Mouse (Mus musculus): ENCODE data around the gene 9330182L06Rik. TPM values are rescaled to one million over a fixed set of nuclear protein-coding genes. Genes with fewer than 3 reads are reported as not detected.

Gene 9330182L06Rik
- 0.36 TPM in 1 of 2 replicates, not detected in the other for polyA plus RNA-seq (2012; ENCODE audit: insufficient read depth, insufficient read length, missing spikeins)

DNA sequence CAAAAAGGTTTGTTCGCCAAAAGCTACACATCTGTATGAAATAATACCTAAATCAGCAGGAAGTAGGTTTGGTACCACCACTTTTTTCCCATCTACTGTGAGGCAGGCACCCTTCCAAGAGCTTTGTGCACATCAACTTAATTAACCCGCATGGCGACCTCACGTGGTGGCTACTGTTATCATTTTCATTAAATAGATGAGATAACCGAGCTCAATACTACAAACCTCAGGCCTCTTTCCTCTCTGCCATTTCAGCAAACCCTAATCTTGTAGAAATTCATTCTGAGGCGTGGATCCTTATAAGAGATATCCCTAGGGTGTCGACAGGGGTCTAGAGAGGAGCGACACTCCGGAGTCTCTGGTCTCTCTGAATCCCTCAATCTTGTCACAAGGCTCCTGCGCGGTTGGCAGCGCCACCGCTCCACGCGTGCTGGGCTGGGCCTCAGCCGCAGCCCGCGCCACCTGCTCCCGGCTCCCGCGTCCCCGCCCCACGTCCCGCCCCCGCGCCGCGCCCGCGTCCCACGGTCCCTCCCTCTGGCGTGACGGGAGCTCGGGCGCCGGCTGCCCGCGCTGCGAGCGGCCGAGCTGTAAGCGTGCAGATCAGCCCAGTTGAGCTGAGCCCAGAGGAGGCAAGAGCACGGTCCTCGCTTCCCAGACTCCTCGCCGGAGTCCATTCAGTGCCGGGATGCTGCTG lies at the start of gene 9330182L06Rik:
TSS of gene 9330182L06Rik (plus strand) at position 533 of the 694 bp plus-strand sequence.
- Histone ChIP-seq H3K4me3 (ENCODE audit: insufficient read depth, low read depth, low read length) (peak within 1 kb of the TSS; percentile 58), H3K27ac (replicated peaks; ENCODE audit: low read depth, low read length) (no peak within 1 kb of the TSS), H3K4me1 (ENCODE audit: control insufficient read depth, insufficient read depth, insufficient read length, low read length) (no peaks in the 10 kb centered on the region)

DNA sequence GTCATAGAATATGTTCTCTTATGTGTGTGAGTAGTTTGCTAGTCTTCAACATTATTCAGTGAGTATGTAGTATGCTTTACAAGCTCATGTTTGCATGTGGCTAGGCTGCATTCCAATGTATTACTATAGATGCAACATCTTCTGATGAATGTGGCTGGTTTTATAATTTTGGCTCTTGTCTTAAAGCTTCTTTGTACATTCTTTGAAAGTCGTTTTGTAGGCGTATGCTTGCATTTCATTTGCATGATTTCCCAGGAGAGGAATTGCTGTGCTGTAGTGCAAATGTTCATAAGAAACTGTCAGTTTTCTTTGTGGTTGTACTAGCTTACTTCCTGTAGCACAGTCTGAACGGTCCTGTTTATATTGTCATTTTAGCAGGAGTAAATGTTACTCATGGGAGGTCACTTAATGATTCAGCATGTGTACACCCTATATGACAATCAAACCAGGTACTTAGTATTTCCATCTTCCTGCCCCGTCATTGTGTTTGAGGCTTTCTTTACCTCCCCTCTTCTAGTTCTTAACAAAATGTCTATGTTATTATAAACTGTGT lies 38.4 kb upstream of the 9330182L06Rik start:
- no peak overlapping the region for H3K4me3 ChIP-seq (ENCODE audit: insufficient read depth, low read depth, low read length)
- no peak overlapping the region for H3K27ac ChIP-seq (replicated peaks; ENCODE audit: low read depth, low read length)
- H3K4me1 ChIP-seq (ENCODE audit: control insufficient read depth, insufficient read depth, insufficient read length, low read length), result no peaks in the 10 kb centered on the region

DNA sequence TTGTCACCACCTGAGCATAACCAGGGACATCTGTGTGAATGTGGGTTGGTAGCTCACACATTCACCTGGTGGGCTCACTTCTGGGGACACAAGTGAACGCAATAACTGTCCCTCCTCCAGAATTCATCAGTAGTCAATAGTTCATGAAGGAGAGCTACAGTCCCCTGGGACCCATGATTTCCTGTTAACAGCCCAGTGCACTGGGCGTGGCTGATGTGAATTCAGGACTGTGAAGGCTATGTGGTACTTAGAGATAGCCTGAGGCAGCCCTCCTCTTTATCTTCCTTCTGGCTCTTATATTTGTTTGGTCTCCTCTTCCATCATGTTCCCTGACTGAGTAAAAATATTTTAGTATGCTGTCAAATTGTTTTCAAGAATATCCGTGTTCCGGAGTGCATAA lies 1.6 kb upstream of the 9330182L06Rik start:
- no peak overlapping the region for H3K4me3 ChIP-seq (ENCODE audit: insufficient read depth, low read depth, low read length)
- H3K27ac ChIP-seq (replicated peaks; ENCODE audit: low read depth, low read length), result no peak overlapping the region
- no peaks in the 10 kb centered on the region for H3K4me1 ChIP-seq (ENCODE audit: control insufficient read depth, insufficient read depth, insufficient read length, low read length)

DNA sequence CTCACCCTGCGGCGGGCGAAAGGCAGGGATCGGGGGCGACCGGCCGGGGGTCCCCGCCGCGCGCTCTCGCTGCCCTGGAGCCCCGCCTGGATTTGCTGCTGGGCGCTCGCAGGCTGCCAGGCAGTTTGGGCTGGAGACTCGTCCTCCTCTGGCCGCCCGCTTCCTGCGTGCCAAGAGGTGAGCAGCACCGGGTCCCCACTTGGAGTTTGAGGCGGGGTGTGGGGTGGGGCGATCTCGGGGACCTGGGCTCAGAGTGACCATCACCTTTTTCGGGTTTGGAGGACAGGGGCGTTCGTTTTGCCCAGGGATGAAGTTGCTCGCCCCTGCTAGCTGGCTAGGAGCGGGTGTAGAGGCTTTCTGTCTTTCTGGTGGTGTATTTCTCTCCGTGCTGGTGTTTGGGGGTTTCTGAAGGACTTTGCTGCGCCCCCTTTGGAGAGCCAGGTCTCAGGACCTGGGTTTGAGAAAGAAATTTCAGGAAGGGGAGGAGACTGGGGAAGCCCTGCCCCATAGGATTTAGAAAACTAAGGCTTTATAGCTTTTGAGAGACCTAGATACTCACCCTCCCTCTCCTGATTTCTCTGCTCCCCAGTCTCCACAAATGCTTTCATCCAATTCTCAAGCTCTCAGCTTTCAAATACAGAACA lies 484 bp downstream of the 9330182L06Rik start:
- Histone ChIP-seq H3K4me3 (ENCODE audit: insufficient read depth, low read depth, low read length) (peak overlapping the region; percentile 58), H3K4me1 (ENCODE audit: control insufficient read depth, insufficient read depth, insufficient read length, low read length) (no peaks in the 10 kb centered on the region), H3K27ac (replicated peaks; ENCODE audit: low read depth, low read length) (no peak overlapping the region)

- H3K4me3 ChIP-seq (ENCODE audit: insufficient read depth, low read depth, low read length), result no peak overlapping the region
- no peaks in the 10 kb centered on the region for H3K4me1 ChIP-seq (ENCODE audit: control insufficient read depth, insufficient read depth, insufficient read length, low read length)
- H3K27ac ChIP-seq (replicated peaks; ENCODE audit: low read depth, low read length), result no peak overlapping the region
These were observed 3.7 kb downstream of the 9330182L06Rik start for GRCm38 (mm10) chr5:9269666-9270065.

- Histone ChIP-seq H3K4me1 (ENCODE audit: control insufficient read depth, insufficient read depth, insufficient read length, low read length) (no peaks in the 10 kb centered on the region), H3K4me3 (ENCODE audit: insufficient read depth, low read depth, low read length) (no peak overlapping the region), H3K27ac (replicated peaks; ENCODE audit: low read depth, low read length) (no peak overlapping the region)
These were observed 7.1 kb downstream of the 9330182L06Rik start for GRCm38 (mm10) chr5:9272976-9273375.

DNA sequence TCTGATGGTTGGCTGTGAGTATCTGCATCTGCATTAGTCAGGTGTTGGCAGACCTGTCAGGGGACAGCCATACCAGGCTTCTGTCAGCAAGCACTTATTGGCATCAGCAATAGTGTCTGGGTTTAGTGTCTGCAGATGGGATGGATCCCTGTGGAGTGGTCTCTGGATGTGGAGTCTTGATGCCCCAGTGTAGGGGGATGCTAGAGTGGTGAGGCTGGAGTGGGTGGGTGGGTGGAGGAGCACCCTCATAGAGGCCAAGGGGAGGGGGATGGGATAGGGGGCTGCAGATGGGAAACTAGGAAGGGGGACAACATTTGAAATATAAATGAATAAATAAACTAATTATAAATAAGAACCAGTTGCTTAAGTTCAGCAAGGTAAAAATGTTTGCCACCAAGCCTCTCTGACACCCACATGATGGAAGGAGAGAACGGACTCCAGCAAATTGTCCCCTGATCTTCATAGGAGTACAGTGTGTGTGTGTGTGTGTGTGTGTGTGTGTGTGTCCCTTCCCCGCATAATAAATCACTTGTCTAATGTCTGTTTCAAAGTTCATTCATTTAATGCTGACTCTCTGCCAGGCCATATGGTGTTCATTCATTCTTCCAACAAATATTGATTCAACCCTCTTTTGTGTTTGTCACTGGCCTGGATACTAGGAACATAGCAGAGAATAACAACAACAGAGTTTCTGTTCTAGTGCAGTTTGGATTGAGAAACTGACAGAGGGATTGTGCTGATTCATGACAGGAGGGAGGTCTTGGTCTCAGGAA lies 30.0 kb downstream of the 9330182L06Rik start:
- Histone ChIP-seq H3K4me1 (ENCODE audit: control insufficient read depth, insufficient read depth, insufficient read length, low read length) (no peaks in the 10 kb centered on the region), H3K4me3 (ENCODE audit: insufficient read depth, low read depth, low read length) (no peak overlapping the region), H3K27ac (replicated peaks; ENCODE audit: low read depth, low read length) (no peak overlapping the region)

DNA sequence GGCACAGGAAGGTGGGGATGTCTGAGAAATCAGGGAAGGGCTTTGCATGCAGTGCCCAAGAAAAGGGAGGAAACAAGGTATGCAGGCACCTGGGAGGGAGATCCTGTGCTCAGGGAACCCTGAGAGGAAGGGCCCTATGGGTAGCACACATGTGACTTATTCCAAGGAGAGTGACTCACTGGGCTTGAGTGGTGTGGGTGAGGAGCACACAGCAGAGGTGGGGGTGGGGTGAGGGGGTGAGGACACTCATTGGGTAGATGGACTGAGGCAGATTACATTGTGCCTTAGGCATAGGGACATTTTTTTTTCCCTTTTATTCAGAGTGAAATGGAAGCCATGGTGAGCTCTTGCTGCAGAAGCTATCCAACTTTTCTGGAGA lies 30.6 kb downstream of the 9330182L06Rik start:
- Histone ChIP-seq H3K27ac (replicated peaks; ENCODE audit: low read depth, low read length) (no peak overlapping the region), H3K4me3 (ENCODE audit: insufficient read depth, low read depth, low read length) (no peak overlapping the region), H3K4me1 (ENCODE audit: control insufficient read depth, insufficient read depth, insufficient read length, low read length) (no peaks in the 10 kb centered on the region)

DNA sequence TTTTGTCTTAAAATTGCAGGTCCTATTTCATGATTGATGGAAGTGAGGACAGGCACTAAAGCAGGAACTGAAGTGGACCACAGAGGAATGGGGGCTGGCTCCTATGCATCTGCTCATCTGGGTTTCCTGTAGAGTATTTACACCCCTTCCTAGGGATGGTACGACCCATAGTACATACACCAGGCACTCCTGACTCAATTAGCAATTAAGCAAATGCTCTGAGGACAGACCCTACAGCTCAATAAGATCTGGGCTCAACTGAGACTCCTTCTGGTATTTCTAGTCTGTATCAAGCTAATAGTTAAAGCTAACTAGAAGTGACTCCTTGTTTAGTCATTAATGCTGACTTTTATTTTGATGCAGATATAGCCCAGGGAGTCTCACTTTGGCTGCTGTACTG lies 60.9 kb downstream of the 9330182L06Rik start:
- Histone ChIP-seq H3K4me3 (ENCODE audit: insufficient read depth, low read depth, low read length) (no peak overlapping the region), H3K4me1 (ENCODE audit: control insufficient read depth, insufficient read depth, insufficient read length, low read length) (no peaks in the 10 kb centered on the region), H3K27ac (replicated peaks; ENCODE audit: low read depth, low read length) (no peak overlapping the region)

- Histone ChIP-seq H3K4me1 (ENCODE audit: control insufficient read depth, insufficient read depth, insufficient read length, low read length) (no peaks in the 10 kb centered on the region), H3K4me3 (ENCODE audit: insufficient read depth, low read depth, low read length) (no peak overlapping the region), H3K27ac (replicated peaks; ENCODE audit: low read depth, low read length) (no peak overlapping the region)
These were observed 61.6 kb downstream of the 9330182L06Rik start for GRCm38 (mm10) chr5:9327528-9327927.

GRCm38 (mm10) chr5:9338756-9339510 lies 73.0 kb downstream of the 9330182L06Rik start:
- Histone ChIP-seq H3K4me1 (ENCODE audit: control insufficient read depth, insufficient read depth, insufficient read length, low read length) (no peaks in the 10 kb centered on the region), H3K4me3 (ENCODE audit: insufficient read depth, low read depth, low read length) (no peak overlapping the region), H3K27ac (replicated peaks; ENCODE audit: low read depth, low read length) (no peak overlapping the region)

DNA sequence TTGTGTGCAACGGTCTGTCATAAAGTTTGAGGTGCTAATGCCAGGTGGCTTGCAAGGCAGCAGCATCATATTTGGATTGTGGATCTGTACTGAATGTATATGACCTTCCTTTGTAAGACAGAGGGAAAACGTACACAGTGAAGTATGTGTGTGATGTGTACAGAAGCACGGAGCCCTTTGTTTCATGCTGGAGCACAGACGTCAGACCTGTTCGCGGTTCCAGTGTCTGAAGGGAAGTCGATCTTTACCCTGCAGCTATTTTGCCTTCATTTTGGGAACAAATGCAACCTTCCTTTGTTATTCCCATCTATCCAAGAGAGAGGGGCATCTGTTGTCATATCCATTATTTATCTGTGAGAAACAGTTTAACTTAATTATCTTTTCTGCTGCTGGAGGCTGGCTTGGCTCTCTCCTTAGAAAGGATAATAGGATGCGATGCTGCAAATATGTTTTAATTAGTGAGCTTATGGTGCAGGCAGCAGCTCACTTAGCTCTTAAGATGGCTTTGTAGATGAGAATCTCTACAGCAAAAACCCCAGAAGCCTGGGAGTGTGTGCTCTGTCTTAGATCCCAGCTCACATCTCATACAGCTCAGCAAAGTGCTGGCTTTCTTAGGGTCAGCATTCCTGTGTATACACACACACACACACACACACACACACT lies 73.7 kb downstream of the 9330182L06Rik start:
- H3K4me1 ChIP-seq (ENCODE audit: control insufficient read depth, insufficient read depth, insufficient read length, low read length), result no peaks in the 10 kb centered on the region
- no peak overlapping the region for H3K27ac ChIP-seq (replicated peaks; ENCODE audit: low read depth, low read length)
- no peak overlapping the region for H3K4me3 ChIP-seq (ENCODE audit: insufficient read depth, low read depth, low read length)

- Histone ChIP-seq H3K27ac (replicated peaks; ENCODE audit: low read depth, low read length) (no peak overlapping the region), H3K4me1 (ENCODE audit: control insufficient read depth, insufficient read depth, insufficient read length, low read length) (no peaks in the 10 kb centered on the region), H3K4me3 (ENCODE audit: insufficient read depth, low read depth, low read length) (no peak overlapping the region)
These were observed 78.7 kb downstream of the 9330182L06Rik start for GRCm38 (mm10) chr5:9344581-9344980.

DNA sequence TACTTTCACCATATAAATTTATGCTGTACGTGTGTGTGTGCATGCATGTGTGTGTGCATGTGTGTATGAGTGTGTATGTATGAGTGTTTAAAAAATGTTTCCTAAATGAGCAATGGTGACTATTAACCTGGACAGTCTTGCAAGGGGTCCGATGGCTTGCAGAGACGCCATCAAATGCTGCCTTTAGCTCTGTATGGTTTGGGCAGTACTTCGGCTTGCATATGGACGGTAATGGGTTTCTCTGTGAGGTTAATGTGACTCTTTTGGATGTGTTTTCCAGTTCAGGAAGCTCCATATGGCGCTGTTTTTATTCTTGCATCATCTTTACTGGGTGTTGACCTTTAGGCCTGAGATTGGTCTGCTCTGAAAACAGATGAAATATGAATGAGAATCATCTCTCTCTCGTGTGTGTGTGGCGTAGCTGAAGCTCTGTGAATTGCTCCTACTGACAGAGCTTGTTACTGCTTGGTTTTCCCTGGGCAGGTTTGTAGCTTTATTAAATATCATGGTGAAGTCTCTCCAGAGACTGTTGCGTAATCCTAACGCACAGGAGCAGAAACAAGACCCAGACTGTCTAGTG lies 79.2 kb downstream of the 9330182L06Rik start:
- Histone ChIP-seq H3K4me3 (ENCODE audit: insufficient read depth, low read depth, low read length) (no peak overlapping the region), H3K4me1 (ENCODE audit: control insufficient read depth, insufficient read depth, insufficient read length, low read length) (no peaks in the 10 kb centered on the region), H3K27ac (replicated peaks; ENCODE audit: low read depth, low read length) (no peak overlapping the region)
